ENCODE assay signal across 18 mouse cellular contexts in genomic region chr12:39154689-39155088, GRCm38 (mm10).
DNase-seq lines count a peak whose midpoint lies in the region; ATAC-seq and TF ChIP-seq lines count a peak whose summit lies in the region.
"Had no signal": no experiment of that assay in that cellular context is flagged by ENCODE, and none has a peak within 500 bp of the region (broad histone marks: within the 10 kb centered on the region; RNA-seq: fewer than 3 reads in every experiment).

No protein-coding gene starts in this region.

- H3K36me3 ChIP-seq in lung, embryonic 14.5 days (ENCODE audit: insufficient read depth): no peaks in the 10 kb centered on the region
- H3K36me3 ChIP-seq: heart, embryonic 10.5 days had no signal

- H3K4me2 ChIP-seq in lung, embryonic 14.5 days: no peak overlapping the region

- no peak for ATAC-seq in lung, embryonic 14.5 days (ENCODE audit: insufficient read depth)
- no peak for ATAC-seq in frontal cortex, adult (ENCODE audit: low TSS enrichment)
- ATAC-seq: activated CD4-positive, CD25-positive, alpha-beta regulatory T cell, adult 4 months; forebrain, embryonic 16.5 days had no signal

- H3K27me3 ChIP-seq in lung, embryonic 14.5 days (ENCODE audit: insufficient read depth, low read length): no peaks in the 10 kb centered on the region

- TF ChIP-seq CTCF in lung, embryonic 14.5 days (IDR thresholded peaks at IDR 0.05; ENCODE audit: low read depth): no peak

- WGBS in lung, embryonic 14.5 days: 54% methylated on average over 6 of the region's 6 CpGs

- peak; percentile 25 for DNase-seq in cerebellum, adult 9-10 months
- DNase-seq in cerebellum, adult 11 months: no peak
- DNase-seq in lung, embryonic 14.5 days: peak; percentile 4
- DNase-seq in lung, postnatal 14 days: no peak
- DNase-seq in embryo, embryonic 10.5 days (ENCODE audit: low spot score): peak; percentile 56
- peak; percentile 4 for DNase-seq in forelimb bud, embryonic 11.5 days (ENCODE audit: low read depth, low spot score)
- DNase-seq in kidney, postnatal 4 days: no peak
- DNase-seq: adrenal gland, postnatal 25 days; gastrocnemius, postnatal 14 days; kidney, adult 8-10 months; liver; lung, adult 18-20 months; thymus, postnatal 4 days had no signal

- H3K4me1 ChIP-seq in lung, embryonic 14.5 days (ENCODE audit: insufficient read depth): no peaks in the 10 kb centered on the region
- H3K4me1 ChIP-seq: heart, embryonic 10.5 days had no signal

- H3K9me3 ChIP-seq in lung, embryonic 14.5 days (ENCODE audit: low read depth, low read length): no peaks in the 10 kb centered on the region
- H3K9me3 ChIP-seq: heart, embryonic 10.5 days had no signal

- no peak overlapping the region for H3K9ac ChIP-seq in lung, embryonic 14.5 days

- no peak overlapping the region for H3K4me3 ChIP-seq in lung, embryonic 14.5 days (ENCODE audit: low read depth, low read length)
- H3K4me3 ChIP-seq: heart, embryonic 10.5 days; left cerebral cortex, adult 2 months had no signal

- no peak overlapping the region for H3K27ac ChIP-seq in lung, embryonic 14.5 days (ENCODE audit: low read depth)
- H3K27ac ChIP-seq: heart, embryonic 10.5 days; left cerebral cortex, adult 2 months had no signal

Comparison
In these comparisons a context has a peak if more than half of its experiments do, and no peak if none do; other contexts are left out.
1. DNase-seq: peak in cerebellum, adult 9-10 months (single experiment), lung, embryonic 14.5 days (single experiment), embryo, embryonic 10.5 days (single experiment) and forelimb bud, embryonic 11.5 days (single experiment); none in cerebellum, adult 11 months (single experiment), lung, postnatal 14 days (single experiment) and kidney, postnatal 4 days (0 of 2).